Mouse (Mus musculus) liver, embryonic 13.5 days (tissue): ENCODE measurements at regions not wholly inside any gene's neighbourhood (a gene's known extent, or its start where the extent isn't known, plus 50 kb on each side); places are given as distances from the start of the nearest gene placed in this dataset.

ENCODE experiments used
- ATAC-seq: fragments of 200-750 bp; cut with Nextera tagmentation; 2 replicates; pipeline ENCODE4 v1.8.0; 2017; ENCODE audit warnings: low read depth, mild to moderate bottlenecking, moderate number of reproducible peaks, moderate library complexity
- DNase-seq: peaks from one replicate; pipeline ENCODE4 v3.0.0; 2022
- H3K27ac ChIP-seq: fragments of 300-500 bp; sonication (generic); 2 replicates; pipeline ENCODE4 v1.5.1; 2015; ENCODE audit warnings: moderate library complexity, mild to moderate bottlenecking, inconsistent platforms
- H3K27me3 ChIP-seq: fragments of 300-500 bp; sonication (generic); 2 replicates; pipeline ENCODE4 v1.6.1; 2015; ENCODE audit warnings: mild to moderate bottlenecking, inconsistent platforms
- H3K36me3 ChIP-seq: fragments of 300-500 bp; sonication (generic); 2 replicates; pipeline ENCODE4 v1.6.1; 2015; ENCODE audit warnings: mild to moderate bottlenecking, inconsistent platforms
- H3K4me1 ChIP-seq: fragments of 300-500 bp; sonication (generic); replicated peaks from 2 replicates; pipeline ENCODE4 v1.6.1; 2015; ENCODE audit warnings: inconsistent platforms
- H3K4me2 ChIP-seq: fragments of 300-500 bp; sonication (generic); 2 replicates; pipeline ENCODE4 v1.6.1; 2015; ENCODE audit warnings: inconsistent platforms, mild to moderate bottlenecking, moderate library complexity
- H3K4me3 ChIP-seq: fragments of 300-500 bp; sonication (generic); replicated peaks from 2 replicates; pipeline ENCODE4 v1.5.1; 2015; ENCODE audit warnings: mild to moderate bottlenecking, inconsistent platforms
- H3K9ac ChIP-seq: fragments of 300-500 bp; sonication (generic); 2 replicates; pipeline ENCODE4 v1.6.1; 2015; ENCODE audit warnings: mild to moderate bottlenecking, inconsistent platforms
- H3K9me3 ChIP-seq: fragments of 300-500 bp; sonication (generic); replicated peaks from 2 replicates; pipeline ENCODE4 v1.6.1; 2016; ENCODE audit warnings: inconsistent platforms
- WGBS: fragments of 180-500 bp; shearing (Covaris S2); methylation state at CpG from one replicate; pipeline ENCODE4 v1.1.7; 2015; ENCODE audit not compliant: insufficient replicate concordance; 5-methylcytosine and 5-hydroxymethylcytosine counted together

GRCm38 (mm10) chr7:75063816-75064215 lies 245.2 kb downstream of the Sv2b start:
- H3K4me1 ChIP-seq: no peaks in the 10 kb centered on the region
- ATAC-seq (no peak), DNase-seq (no peak)
- H3K27me3 ChIP-seq: no peaks in the 10 kb centered on the region
- no peak overlapping the region for H3K4me3 ChIP-seq
- H3K27ac ChIP-seq: no peak overlapping the region
- no peak overlapping the region for H3K4me2 ChIP-seq
- H3K9me3 ChIP-seq: no peaks in the 10 kb centered on the region
- H3K36me3 ChIP-seq: no peaks in the 10 kb centered on the region
- WGBS: 70% methylated on average over 2 of the region's 2 CpGs
- no peak overlapping the region for H3K9ac ChIP-seq

GRCm38 (mm10) chr7:75050231-75050630 lies 258.8 kb downstream of the Sv2b start:
- Histone ChIP-seq H3K27ac (no peak overlapping the region), H3K4me1 (peaks cover 7% of the 10 kb centered on the region; the same call in 1 of the 2 replicates), H3K4me3 (no peak overlapping the region), H3K36me3 (no peaks in the 10 kb centered on the region), H3K9me3 (no peaks in the 10 kb centered on the region), H3K9ac (no peak overlapping the region), H3K4me2 (no peak overlapping the region), H3K27me3 (no peaks in the 10 kb centered on the region)
- ATAC-seq (no peak), DNase-seq (no peak)
- WGBS: 67% methylated on average over 1 of the region's 1 CpGs

- no peak overlapping the region for H3K4me2 ChIP-seq
- H3K36me3 ChIP-seq: no peaks in the 10 kb centered on the region
- H3K9me3 ChIP-seq: no peaks in the 10 kb centered on the region
- H3K27me3 ChIP-seq: no peaks in the 10 kb centered on the region
- ATAC-seq: no peak
- 62% methylated on average over 5 of the region's 5 CpGs for WGBS
- H3K9ac ChIP-seq: no peak overlapping the region
- peaks cover 7% of the 10 kb centered on the region; the same call in 1 of the 2 replicates for H3K4me1 ChIP-seq
- H3K27ac ChIP-seq: no peak overlapping the region
- no peak for DNase-seq
- H3K4me3 ChIP-seq: no peak overlapping the region
Observed at GRCm38 (mm10) chr7:75049751-75050150, 259.3 kb downstream of the Sv2b start.

GRCm38 (mm10) chr7:75048822-75049221 lies 260.2 kb downstream of the Sv2b start:
- H3K27me3 ChIP-seq: no peaks in the 10 kb centered on the region
- no peak overlapping the region for H3K4me3 ChIP-seq
- no peak for DNase-seq
- H3K9ac ChIP-seq: no peak overlapping the region
- no peak overlapping the region for H3K27ac ChIP-seq
- H3K4me1 ChIP-seq: peaks cover 7% of the 10 kb centered on the region; the same call in 1 of the 2 replicates
- peak; percentile 62 for ATAC-seq
- no peaks in the 10 kb centered on the region for H3K36me3 ChIP-seq
- WGBS: 8% methylated on average over 2 of the region's 2 CpGs
- H3K4me2 ChIP-seq: no peak overlapping the region
- H3K9me3 ChIP-seq: no peaks in the 10 kb centered on the region

- Histone ChIP-seq H3K27ac (no peak overlapping the region), H3K4me2 (no peak overlapping the region), H3K36me3 (no peaks in the 10 kb centered on the region), H3K27me3 (no peaks in the 10 kb centered on the region), H3K4me1 (peaks cover 7% of the 10 kb centered on the region; the same call in 1 of the 2 replicates), H3K9me3 (no peaks in the 10 kb centered on the region), H3K9ac (no peak overlapping the region), H3K4me3 (no peak overlapping the region)
- WGBS: 54% methylated on average over 3 of the region's 3 CpGs
- ATAC-seq (no peak), DNase-seq (no peak)
Observed at GRCm38 (mm10) chr7:75047827-75048226, 261.2 kb downstream of the Sv2b start.

- Histone ChIP-seq H3K4me2 (no peak overlapping the region), H3K4me1 (no peaks in the 10 kb centered on the region), H3K9me3 (no peaks in the 10 kb centered on the region), H3K4me3 (no peak overlapping the region), H3K27ac (no peak overlapping the region), H3K36me3 (no peaks in the 10 kb centered on the region), H3K9ac (no peak overlapping the region), H3K27me3 (no peaks in the 10 kb centered on the region)
- 71% methylated on average over 6 of the region's 6 CpGs for WGBS
- DNase-seq (no peak), ATAC-seq (no peak)
Observed at GRCm38 (mm10) chr7:75040871-75041270, 268.2 kb downstream of the Sv2b start.

GRCm38 (mm10) chr7:75026191-75026590 lies 282.9 kb downstream of the Sv2b start:
- Histone ChIP-seq H3K4me1 (no peaks in the 10 kb centered on the region), H3K36me3 (no peaks in the 10 kb centered on the region), H3K9me3 (no peaks in the 10 kb centered on the region), H3K4me2 (no peak overlapping the region), H3K9ac (no peak overlapping the region), H3K4me3 (no peak overlapping the region), H3K27ac (no peak overlapping the region), H3K27me3 (no peaks in the 10 kb centered on the region)
- DNase-seq: no peak
- ATAC-seq: no peak
- WGBS: 30% methylated on average over 2 of the region's 2 CpGs

GRCm38 (mm10) chr7:75021966-75022365 lies 287.1 kb downstream of the Sv2b start:
- H3K4me2 ChIP-seq: no peak overlapping the region
- no peak overlapping the region for H3K27ac ChIP-seq
- WGBS: 49% methylated on average over 6 of the region's 6 CpGs
- no peak for ATAC-seq
- H3K9me3 ChIP-seq: no peaks in the 10 kb centered on the region
- H3K4me1 ChIP-seq: no peaks in the 10 kb centered on the region
- no peaks in the 10 kb centered on the region for H3K36me3 ChIP-seq
- no peak for DNase-seq
- H3K9ac ChIP-seq: no peak overlapping the region
- H3K27me3 ChIP-seq: no peaks in the 10 kb centered on the region
- H3K4me3 ChIP-seq: no peak overlapping the region

- no peaks in the 10 kb centered on the region for H3K4me1 ChIP-seq
- no peaks in the 10 kb centered on the region for H3K36me3 ChIP-seq
- H3K27ac ChIP-seq: no peak overlapping the region
- WGBS: 56% methylated on average over 7 of the region's 7 CpGs
- H3K4me3 ChIP-seq: no peak overlapping the region
- ATAC-seq (no peak), DNase-seq (no peak)
- H3K9me3 ChIP-seq: no peaks in the 10 kb centered on the region
- H3K4me2 ChIP-seq: no peak overlapping the region
- H3K27me3 ChIP-seq: no peaks in the 10 kb centered on the region
- H3K9ac ChIP-seq: no peak overlapping the region
Observed at GRCm38 (mm10) chr7:75018640-75019039, 290.4 kb downstream of the Sv2b start.

- Histone ChIP-seq H3K4me1 (no peaks in the 10 kb centered on the region), H3K9me3 (no peaks in the 10 kb centered on the region)
Observed at GRCm38 (mm10) chr7:75008481-75008880, 300.6 kb downstream of the Sv2b start.

GRCm38 (mm10) chr7:74990198-74990597 lies 318.9 kb downstream of the Sv2b start:
- whole genome bisulfite sequencing: 43% methylated on average over 2 of the region's 2 CpGs
- no peak overlapping the region for H3K27ac ChIP-seq
- H3K4me2 ChIP-seq: no peak overlapping the region
- DNase-seq (no peak), ATAC-seq (no peak)
- H3K27me3 ChIP-seq: no peaks in the 10 kb centered on the region
- no peaks in the 10 kb centered on the region for H3K36me3 ChIP-seq
- H3K9ac ChIP-seq: no peak overlapping the region
- H3K4me3 ChIP-seq: no peak overlapping the region
- H3K9me3 ChIP-seq: no peaks in the 10 kb centered on the region
- H3K4me1 ChIP-seq: no peaks in the 10 kb centered on the region

More at GRCm38 (mm10) chr7:75008481-75008880, 300.6 kb downstream of the Sv2b start:
- Histone ChIP-seq H3K27ac (no peak overlapping the region), H3K27me3 (no peaks in the 10 kb centered on the region), H3K4me3 (no peak overlapping the region), H3K4me2 (no peak overlapping the region), H3K9ac (no peak overlapping the region), H3K36me3 (no peaks in the 10 kb centered on the region)
- WGBS: 72% methylated on average over 2 of the region's 2 CpGs
- DNase-seq (no peak), ATAC-seq (no peak)

- 46% methylated on average over 2 of the region's 2 CpGs for WGBS
- Histone ChIP-seq H3K9me3 (no peaks in the 10 kb centered on the region), H3K4me1 (no peaks in the 10 kb centered on the region), H3K4me2 (no peak overlapping the region), H3K36me3 (no peaks in the 10 kb centered on the region), H3K4me3 (no peak overlapping the region), H3K27ac (no peak overlapping the region), H3K9ac (no peak overlapping the region), H3K27me3 (no peaks in the 10 kb centered on the region)
- no peak for DNase-seq
- ATAC-seq: no peak
Observed at GRCm38 (mm10) chr7:74979479-74979878, 329.6 kb downstream of the Sv2b start.
